In genomic region chr2:165252381-165252780, GRCm38 (mm10) we compare ENCODE assay signal across 18 mouse cellular contexts. TPM values are rescaled to one million over a fixed set of nuclear protein-coding genes. Genes with fewer than 3 reads are reported as not detected.
A peak's percentile ranks its signal among the peaks of the same experiment; 100 is the strongest.
DNase-seq lines count a peak whose midpoint lies in the region; ATAC-seq lines count a peak whose summit lies in the region.
"Had no signal": no experiment of that assay in that cellular context is flagged by ENCODE, and none has a peak within 500 bp of the region (broad histone marks: within the 10 kb centered on the region; RNA-seq: fewer than 3 reads in every experiment).

No protein-coding gene starts in this region.

- no peak for ATAC-seq in hindbrain, embryonic 14.5 days (ENCODE audit: low FRiP score)
- ATAC-seq: forebrain, embryonic 16.5 days; midbrain, embryonic 15.5 days had no signal

- H3K27ac ChIP-seq in hindbrain, embryonic 14.5 days, result no peak overlapping the region
- H3K27ac ChIP-seq: heart, adult 2 months; heart, embryonic 15.5 days; liver, embryonic 15.5 days; midbrain, embryonic 15.5 days; neural tube, embryonic 15.5 days; stomach, postnatal 0 days had no signal

- peak; percentile 78 for DNase-seq in brain, adult 2 months (ENCODE audit: low read depth, low spot score)
- peak; percentile 88 for DNase-seq in cerebellum, adult 11 months
- DNase-seq in cerebellum, postnatal 10 days, result peak; percentile 88 to 90
- peak; percentile 64 for DNase-seq in kidney, postnatal 14 days
- no peak for DNase-seq in ovary, postnatal 14 days (ENCODE audit: low spot score)
- DNase-seq in neural tube, embryonic 10.5 days (ENCODE audit: extremely low spot score, low spot score), result no peak
- no peak for DNase-seq in hindbrain, embryonic 14.5 days (ENCODE audit: low spot score)
- DNase-seq: embryo, embryonic 11 days; gastrocnemius, postnatal 25 days; heart, adult 2 months; retina, postnatal 1 day had no signal

- peaks cover 16% of the 10 kb centered on the region for H3K27me3 ChIP-seq in hindbrain, embryonic 14.5 days (ENCODE audit: control insufficient read depth, insufficient read depth, low read length)
- H3K27me3 ChIP-seq: midbrain, embryonic 15.5 days had no signal

- peaks cover 18% of the 10 kb centered on the region for H3K4me1 ChIP-seq in hindbrain, embryonic 14.5 days (replicated peaks; ENCODE audit: control insufficient read depth, insufficient read depth, low read length)
- H3K4me1 ChIP-seq: heart, embryonic 15.5 days; liver, embryonic 15.5 days had no signal

- no peak overlapping the region for H3K9ac ChIP-seq in hindbrain, embryonic 14.5 days
- H3K9ac ChIP-seq: heart, embryonic 15.5 days; liver, embryonic 15.5 days; midbrain, embryonic 15.5 days; neural tube, embryonic 15.5 days had no signal

- H3K9me3 ChIP-seq in hindbrain, embryonic 14.5 days (ENCODE audit: control insufficient read depth, low read length), result no peaks in the 10 kb centered on the region
- H3K9me3 ChIP-seq: heart, embryonic 15.5 days; liver, embryonic 15.5 days; midbrain, embryonic 15.5 days; neural tube, embryonic 15.5 days had no signal

- no peak overlapping the region for H3K4me3 ChIP-seq in hindbrain, embryonic 14.5 days (replicated peaks; ENCODE audit: low read length)
- H3K4me3 ChIP-seq: heart, adult 2 months; heart, embryonic 15.5 days; liver, embryonic 15.5 days; midbrain, embryonic 15.5 days; myocyte; neural tube, embryonic 15.5 days had no signal

- no peak overlapping the region for H3K4me2 ChIP-seq in hindbrain, embryonic 14.5 days (replicated peaks)
- H3K4me2 ChIP-seq: heart, embryonic 15.5 days; liver, embryonic 15.5 days; midbrain, embryonic 15.5 days; neural tube, embryonic 15.5 days had no signal

- H3K36me3 ChIP-seq in hindbrain, embryonic 14.5 days (replicated peaks; ENCODE audit: control insufficient read depth, insufficient read depth), result no peaks in the 10 kb centered on the region
- H3K36me3 ChIP-seq: heart, embryonic 15.5 days; liver, embryonic 15.5 days; midbrain, embryonic 15.5 days; neural tube, embryonic 15.5 days had no signal

- 75% methylated on average over 8 of the region's 8 CpGs for WGBS in hindbrain, embryonic 14.5 days

RNA-seq across cellular contexts. Expression of gene Cdh22, which starts 17.7 kb away (rescaled TPM):
- 12.4 and 15.4 TPM in 2 replicates for polyA plus RNA-seq in hindbrain, embryonic 14.5 days (2014; fragmentation: Nextera tagmentation; extraction: Ambion mirVana)
- polyA plus RNA-seq: liver, embryonic 15.5 days had no signal

RNA-seq across cellular contexts. Expression of gene Slc35c2, which starts 35.3 kb away (rescaled TPM):
- polyA plus RNA-seq in hindbrain, embryonic 14.5 days (2014; fragmentation: Nextera tagmentation; extraction: Ambion mirVana), result 60.1 and 60.8 TPM in 2 replicates

Comparison
In these comparisons a context has a peak if more than half of its experiments do, and no peak if none do; other contexts are left out.
1. DNase-seq: peak in brain, adult 2 months (single experiment), cerebellum, adult 11 months (single experiment), cerebellum, postnatal 10 days (2 of 2) and kidney, postnatal 14 days (single experiment); none in ovary, postnatal 14 days (single experiment), neural tube, embryonic 10.5 days (single experiment) and hindbrain, embryonic 14.5 days (single experiment).